In genomic region chr10:80279273-80279672, GRCm38 (mm10) we compare ENCODE assay signal across 24 mouse cellular contexts. TPM values are rescaled to one million over a fixed set of nuclear protein-coding genes. Genes with fewer than 3 reads are reported as not detected.
A peak's percentile ranks its signal among the peaks of the same experiment; 100 is the strongest.
DNase-seq lines count a peak whose midpoint lies in the region; ATAC-seq and TF ChIP-seq lines count a peak whose summit lies in the region.
"Had no signal": no experiment of that assay in that cellular context is flagged by ENCODE, and none has a peak within 500 bp of the region (broad histone marks: within the 10 kb centered on the region; RNA-seq: fewer than 3 reads in every experiment).

No protein-coding gene starts in this region.

- no peak overlapping the region for H3K4me3 ChIP-seq in liver, adult 2 months (ENCODE audit: insufficient read depth, low read depth, low read length)
- no peak overlapping the region for H3K4me3 ChIP-seq in liver, embryonic 11.5 days (ENCODE audit: low read depth, low read length)
- H3K4me3 ChIP-seq in midbrain, embryonic 12.5 days = no peak overlapping the region
- H3K4me3 ChIP-seq in midbrain, embryonic 11.5 days (ENCODE audit: low read depth, low read length) = no peak overlapping the region
- H3K4me3 ChIP-seq: embryonic facial prominence, embryonic 10.5 days; embryonic facial prominence, embryonic 13.5 days; erythroblast, embryonic 14.5 days; forebrain, embryonic 12.5 days; forebrain, embryonic 15.5 days; heart, adult 2 months; hindbrain, embryonic 12.5 days; hindbrain, embryonic 15.5 days had no signal

- no peaks in the 10 kb centered on the region for H3K9me3 ChIP-seq in liver, embryonic 11.5 days (ENCODE audit: control insufficient read depth, low read length)
- H3K9me3 ChIP-seq in midbrain, embryonic 12.5 days = no peaks in the 10 kb centered on the region
- no peaks in the 10 kb centered on the region for H3K9me3 ChIP-seq in midbrain, embryonic 11.5 days (ENCODE audit: control insufficient read depth, low read length)
- H3K9me3 ChIP-seq: embryonic facial prominence, embryonic 10.5 days; embryonic facial prominence, embryonic 13.5 days; forebrain, embryonic 12.5 days; forebrain, embryonic 15.5 days; hindbrain, embryonic 12.5 days; hindbrain, embryonic 15.5 days had no signal

- peaks cover 29% of the 10 kb centered on the region for H3K4me1 ChIP-seq in liver, adult 2 months (ENCODE audit: control insufficient read depth, insufficient read depth, low read length)
- no peaks in the 10 kb centered on the region; the same call in 1 of the 2 replicates for H3K4me1 ChIP-seq in liver, embryonic 11.5 days (replicated peaks; ENCODE audit: control insufficient read depth, insufficient read depth, low read length)
- peaks cover 3% of the 10 kb centered on the region; the same call in 1 of the 2 replicates for H3K4me1 ChIP-seq in midbrain, embryonic 12.5 days
- H3K4me1 ChIP-seq in midbrain, embryonic 11.5 days (ENCODE audit: control insufficient read depth, insufficient read depth, low read length) = no peaks in the 10 kb centered on the region
- H3K4me1 ChIP-seq: forebrain, embryonic 15.5 days had no signal

- H3K27me3 ChIP-seq in liver, adult 2 months (ENCODE audit: control insufficient read depth, insufficient read depth, low read length) = no peaks in the 10 kb centered on the region
- H3K27me3 ChIP-seq in liver, embryonic 11.5 days (replicated peaks; ENCODE audit: control insufficient read depth, insufficient read depth, low read length) = no peaks in the 10 kb centered on the region
- no peaks in the 10 kb centered on the region; the same call in 1 of the 2 replicates for H3K27me3 ChIP-seq in midbrain, embryonic 12.5 days
- H3K27me3 ChIP-seq in midbrain, embryonic 11.5 days (ENCODE audit: control insufficient read depth, insufficient read depth, low read length) = no peaks in the 10 kb centered on the region
- H3K27me3 ChIP-seq: embryonic facial prominence, embryonic 13.5 days; forebrain, embryonic 12.5 days; forebrain, embryonic 15.5 days; hindbrain, embryonic 12.5 days; hindbrain, embryonic 15.5 days had no signal

- peaks cover 31% of the 10 kb centered on the region for H3K36me3 ChIP-seq in liver, adult 2 months (ENCODE audit: control insufficient read depth, insufficient read depth, low read length)
- H3K36me3 ChIP-seq in liver, embryonic 11.5 days (ENCODE audit: control insufficient read depth, insufficient read depth, low read length) = peaks cover 79% of the 10 kb centered on the region
- peaks cover 95% of the 10 kb centered on the region for H3K36me3 ChIP-seq in midbrain, embryonic 12.5 days
- H3K36me3 ChIP-seq in midbrain, embryonic 11.5 days (ENCODE audit: control insufficient read depth, insufficient read depth, low read length) = peaks cover 48% of the 10 kb centered on the region

- no peak for ATAC-seq in liver, embryonic 11.5 days (replicated peaks; ENCODE audit: low FRiP score)
- ATAC-seq in midbrain, embryonic 12.5 days (ENCODE audit: low FRiP score, low read depth) = no peak
- no peak for ATAC-seq in midbrain, embryonic 11.5 days (ENCODE audit: low FRiP score)
- ATAC-seq: activated CD4-positive, CD25-positive, alpha-beta regulatory T cell, adult 4 months; forebrain, embryonic 15.5 days had no signal

- H3K79me2 ChIP-seq in liver, adult 2 months (ENCODE audit: control insufficient read depth, insufficient read depth, low read length) = peaks cover 7% of the 10 kb centered on the region; the same call in 1 of the 2 replicates

- DNase-seq in heart, adult 11 months = peak; percentile 93
- DNase-seq in heart, adult 8-10 months (ENCODE audit: low spot score) = no peak
- no peak for DNase-seq in liver, adult 2 months (ENCODE audit: extremely low read depth, low read depth, low spot score)
- no peak for DNase-seq in liver, embryonic 11.5 days (ENCODE audit: low spot score)
- DNase-seq in midbrain, embryonic 11.5 days (ENCODE audit: low spot score, missing footprints) = no peak
- DNase-seq: adrenal gland, adult 8-10 months; adrenal gland, postnatal 25 days; cerebellum, adult 11-12 months; cerebellum, adult 8-10 months; cerebellum, postnatal 10 days; cerebellum, postnatal 36 days; embryo, embryonic 11 days; gastrocnemius, postnatal 25 days; heart, adult 2 months had no signal

- no peak overlapping the region for H3K9ac ChIP-seq in liver, adult 2 months (ENCODE audit: low read depth, low read length)
- no peak overlapping the region for H3K9ac ChIP-seq in liver, embryonic 11.5 days (ENCODE audit: low read depth, low read length)
- no peak overlapping the region for H3K9ac ChIP-seq in midbrain, embryonic 12.5 days (replicated peaks)
- no peak overlapping the region for H3K9ac ChIP-seq in midbrain, embryonic 11.5 days (ENCODE audit: low read length)
- H3K9ac ChIP-seq: embryonic facial prominence, embryonic 13.5 days; forebrain, embryonic 12.5 days; forebrain, embryonic 15.5 days; hindbrain, embryonic 15.5 days had no signal

- 42% methylated on average over 12 of the region's 12 CpGs for WGBS in liver, adult 2 months
- 90% methylated on average over 12 of the region's 12 CpGs for WGBS in liver, embryonic 11.5 days
- WGBS in midbrain, embryonic 12.5 days = 95% methylated on average over 12 of the region's 12 CpGs
- WGBS in midbrain, embryonic 11.5 days = 92% methylated on average over 12 of the region's 12 CpGs

- TF ChIP-seq POLR2A in liver, adult 2 months (IDR thresholded peaks at IDR 0.05; ENCODE audit: extremely low read depth, insufficient read depth, low read length) = no peak

- H3K27ac ChIP-seq in liver, adult 2 months (replicated peaks; ENCODE audit: insufficient read depth, low read depth, low read length) = peak overlapping the region; percentile 21; the same call in 1 of the 2 replicates
- no peak overlapping the region for H3K27ac ChIP-seq in liver, embryonic 11.5 days (ENCODE audit: low read depth, low read length)
- H3K27ac ChIP-seq in midbrain, embryonic 12.5 days (replicated peaks) = 0 out of 2 replicates have a peak overlapping the region, but pooled peaks have one; percentile 39
- H3K27ac ChIP-seq in midbrain, embryonic 11.5 days (ENCODE audit: low read depth, low read length) = no peak overlapping the region
- H3K27ac ChIP-seq: embryonic facial prominence, embryonic 10.5 days; embryonic facial prominence, embryonic 13.5 days; forebrain, embryonic 12.5 days; forebrain, embryonic 15.5 days; heart, adult 2 months; hindbrain, embryonic 12.5 days; hindbrain, embryonic 15.5 days had no signal

- H3K4me2 ChIP-seq in liver, embryonic 11.5 days = no peak overlapping the region
- H3K4me2 ChIP-seq in midbrain, embryonic 12.5 days (replicated peaks) = no peak overlapping the region
- H3K4me2 ChIP-seq in midbrain, embryonic 11.5 days = no peak overlapping the region
- H3K4me2 ChIP-seq: embryonic facial prominence, embryonic 13.5 days; forebrain, embryonic 12.5 days; forebrain, embryonic 15.5 days; heart, embryonic 11.5 days; hindbrain, embryonic 12.5 days; hindbrain, embryonic 15.5 days had no signal

- TF ChIP-seq CTCF in liver, adult 2 months (IDR thresholded peaks at IDR 0.05; ENCODE audit: low read depth, low read length) = no peak

RNA-seq across cellular contexts. Expression of gene Rps15, which starts 13.0 kb away (rescaled TPM):
- 100 to 1,000 TPM; 763 to 919 (median 846) TPM for total RNA-seq in heart, adult 8-10 months (2022)
- total RNA-seq in liver, adult 2 months (2014; rRNA removed) = 510 and 571 TPM in 2 replicates
- polyA plus RNA-seq in liver, adult 2 months (2012; rRNA removed) = 686 and 1,012 TPM in 2 replicates
- polyA plus RNA-seq in liver, embryonic 11.5 days (2014; fragmentation: Nextera tagmentation; extraction: Ambion mirVana) = 1,270 and 1,408 TPM in 2 replicates
- polyA plus RNA-seq in midbrain, embryonic 12.5 days (2016; fragmentation: Nextera tagmentation; extraction: Ambion mirVana) = 671 and 694 TPM in 2 replicates
- polyA plus RNA-seq in midbrain, embryonic 11.5 days (2014; fragmentation: Nextera tagmentation; extraction: Ambion mirVana) = 752 and 845 TPM in 2 replicates

RNA-seq across cellular contexts. Expression of gene Apc2, which starts 16.5 kb away (rescaled TPM):
- 1 to 10 TPM; 2.2 to 3.1 (median 2.2) TPM for total RNA-seq in heart, adult 8-10 months (2022)
- total RNA-seq in liver, adult 2 months (2014; rRNA removed) = 0.09 and 0.20 TPM in 2 replicates
- 0.19 and 0.20 TPM in 2 replicates for polyA plus RNA-seq in liver, adult 2 months (2012; rRNA removed)
- polyA plus RNA-seq in liver, embryonic 11.5 days (2014; fragmentation: Nextera tagmentation; extraction: Ambion mirVana) = 0.30 and 0.45 TPM in 2 replicates
- 181 and 193 TPM in 2 replicates for polyA plus RNA-seq in midbrain, embryonic 12.5 days (2016; fragmentation: Nextera tagmentation; extraction: Ambion mirVana)
- polyA plus RNA-seq in midbrain, embryonic 11.5 days (2014; fragmentation: Nextera tagmentation; extraction: Ambion mirVana) = 63.4 and 66.5 TPM in 2 replicates
- polyA plus RNA-seq: erythroblast, embryonic 14.5 days had no signal

RNA-seq across cellular contexts. Expression of gene Dazap1, which starts 18.0 kb away (rescaled TPM):
- total RNA-seq in heart, adult 8-10 months (2022) = 10 to 100 TPM; 49.2 to 62.8 (median 56.5) TPM
- 38.0 and 39.9 TPM in 2 replicates for total RNA-seq in liver, adult 2 months (2014; rRNA removed)
- 39.9 and 43.5 TPM in 2 replicates for polyA plus RNA-seq in liver, adult 2 months (2012; rRNA removed)
- 49.2 and 55.0 TPM in 2 replicates for polyA plus RNA-seq in liver, embryonic 11.5 days (2014; fragmentation: Nextera tagmentation; extraction: Ambion mirVana)
- 61.2 and 71.3 TPM in 2 replicates for polyA plus RNA-seq in midbrain, embryonic 12.5 days (2016; fragmentation: Nextera tagmentation; extraction: Ambion mirVana)
- polyA plus RNA-seq in midbrain, embryonic 11.5 days (2014; fragmentation: Nextera tagmentation; extraction: Ambion mirVana) = 37.8 and 42.6 TPM in 2 replicates

RNA-seq across cellular contexts. Expression of gene Gamt, which starts 18.5 kb away (rescaled TPM):
- total RNA-seq in heart, adult 8-10 months (2022) = 10 to 100 TPM; 10.3 to 17.1 (median 14.7) TPM
- total RNA-seq in liver, adult 2 months (2014; rRNA removed) = 241 and 277 TPM in 2 replicates
- 670 and 715 TPM in 2 replicates for polyA plus RNA-seq in liver, adult 2 months (2012; rRNA removed)
- 49.0 and 49.7 TPM in 2 replicates for polyA plus RNA-seq in liver, embryonic 11.5 days (2014; fragmentation: Nextera tagmentation; extraction: Ambion mirVana)
- 28.1 and 29.5 TPM in 2 replicates for polyA plus RNA-seq in midbrain, embryonic 12.5 days (2016; fragmentation: Nextera tagmentation; extraction: Ambion mirVana)
- polyA plus RNA-seq in midbrain, embryonic 11.5 days (2014; fragmentation: Nextera tagmentation; extraction: Ambion mirVana) = 24.6 and 28.9 TPM in 2 replicates

RNA-seq across cellular contexts. Expression of gene Ndufs7, which starts 30.4 kb away (rescaled TPM):
- 1,000 to 10,000 TPM in 3 of 4 experiments, 100 to 1,000 TPM in 1; 949 to 1,112 (median 1,023) TPM for total RNA-seq in heart, adult 8-10 months (2022)
- total RNA-seq in liver, adult 2 months (2014; rRNA removed) = 165 and 186 TPM in 2 replicates
- polyA plus RNA-seq in liver, adult 2 months (2012; rRNA removed) = 551 and 560 TPM in 2 replicates
- polyA plus RNA-seq in liver, embryonic 11.5 days (2014; fragmentation: Nextera tagmentation; extraction: Ambion mirVana) = 401 and 427 TPM in 2 replicates
- 205 and 213 TPM in 2 replicates for polyA plus RNA-seq in midbrain, embryonic 12.5 days (2016; fragmentation: Nextera tagmentation; extraction: Ambion mirVana)
- 209 and 229 TPM in 2 replicates for polyA plus RNA-seq in midbrain, embryonic 11.5 days (2014; fragmentation: Nextera tagmentation; extraction: Ambion mirVana)

Comparison
In these comparisons a context has a peak if more than half of its experiments do, and no peak if none do; other contexts are left out.
1. H3K27ac ChIP-seq: peak in liver, adult 2 months (single experiment) and midbrain, embryonic 12.5 days (single experiment); none in liver, embryonic 11.5 days (single experiment) and midbrain, embryonic 11.5 days (single experiment).
2. RNA of gene Apc2, which starts 16.5 kb away (polyA plus RNA-seq): 181 to 193 TPM in midbrain, embryonic 12.5 days and 63.4 to 66.5 TPM in midbrain, embryonic 11.5 days; 0.30 to 0.45 TPM in liver, embryonic 11.5 days and 0.19 to 0.20 TPM in liver, adult 2 months; every median in the first group is over 10 times any median in the second.